Mouse (Mus musculus) limb, embryonic 13.5 days (tissue): ENCODE data around the gene Wdr49. TPM values are rescaled to one million over a fixed set of nuclear protein-coding genes. Genes with fewer than 3 reads are reported as not detected.

Experiments used
- ATAC-seq: fragments of 200-750 bp; cut with Nextera tagmentation; 2 replicates; pipeline ENCODE4 v1.8.0; 2017; ENCODE audit warnings: low read depth, moderate number of reproducible peaks, moderate TSS enrichment; ENCODE audit not compliant: low FRiP score
- H3K27ac ChIP-seq: fragments of 300-500 bp; sonication (generic); 2 replicates; pipeline ENCODE4 v1.5.1; 2015; ENCODE audit warnings: inconsistent platforms, mild to moderate bottlenecking, moderate library complexity
- H3K27me3 ChIP-seq: fragments of 300-500 bp; sonication (generic); 2 replicates; pipeline ENCODE4 v1.6.1; 2015; ENCODE audit warnings: mild to moderate bottlenecking, inconsistent platforms
- H3K36me3 ChIP-seq: fragments of 300-500 bp; sonication (generic); 2 replicates; pipeline ENCODE4 v1.6.1; 2015; ENCODE audit warnings: inconsistent platforms, mild to moderate bottlenecking, moderate library complexity
- H3K4me1 ChIP-seq: fragments of 300-500 bp; sonication (generic); 2 replicates; pipeline ENCODE4 v1.6.1; 2015; ENCODE audit warnings: inconsistent platforms
- H3K4me2 ChIP-seq: fragments of 300-500 bp; sonication (generic); replicated peaks from 2 replicates; pipeline ENCODE4 v1.6.1; 2015; ENCODE audit warnings: inconsistent platforms, mild to moderate bottlenecking, moderate library complexity
- H3K4me3 ChIP-seq: fragments of 300-500 bp; sonication (generic); 2 replicates; pipeline ENCODE4 v1.5.1; 2015; ENCODE audit warnings: moderate library complexity, mild to moderate bottlenecking, inconsistent platforms
- H3K9ac ChIP-seq: fragments of 300-500 bp; sonication (generic); 2 replicates; pipeline ENCODE4 v1.6.1; 2015; ENCODE audit warnings: mild to moderate bottlenecking, inconsistent platforms
- H3K9me3 ChIP-seq: fragments of 300-500 bp; sonication (generic); 2 replicates; pipeline ENCODE4 v1.6.1; 2016; ENCODE audit warnings: inconsistent platforms
- WGBS: fragments of 180-500 bp; shearing (Covaris S2); methylation state at CpG from one replicate; pipeline ENCODE4 v1.1.7; 2015; 5-methylcytosine and 5-hydroxymethylcytosine counted together
- polyA plus RNA-seq: library from polyadenylated mRNA; unstranded; fragments of >200 nt; fragmentation: Nextera tagmentation; extraction: Ambion mirVana; gene quantifications from 2 replicates; pipeline ENCODE4 v1.2.1, GENCODE M21; 2015

Gene Wdr49
- polyA plus RNA-seq, 1 experiment from 2014 or later: not detected

DNA sequence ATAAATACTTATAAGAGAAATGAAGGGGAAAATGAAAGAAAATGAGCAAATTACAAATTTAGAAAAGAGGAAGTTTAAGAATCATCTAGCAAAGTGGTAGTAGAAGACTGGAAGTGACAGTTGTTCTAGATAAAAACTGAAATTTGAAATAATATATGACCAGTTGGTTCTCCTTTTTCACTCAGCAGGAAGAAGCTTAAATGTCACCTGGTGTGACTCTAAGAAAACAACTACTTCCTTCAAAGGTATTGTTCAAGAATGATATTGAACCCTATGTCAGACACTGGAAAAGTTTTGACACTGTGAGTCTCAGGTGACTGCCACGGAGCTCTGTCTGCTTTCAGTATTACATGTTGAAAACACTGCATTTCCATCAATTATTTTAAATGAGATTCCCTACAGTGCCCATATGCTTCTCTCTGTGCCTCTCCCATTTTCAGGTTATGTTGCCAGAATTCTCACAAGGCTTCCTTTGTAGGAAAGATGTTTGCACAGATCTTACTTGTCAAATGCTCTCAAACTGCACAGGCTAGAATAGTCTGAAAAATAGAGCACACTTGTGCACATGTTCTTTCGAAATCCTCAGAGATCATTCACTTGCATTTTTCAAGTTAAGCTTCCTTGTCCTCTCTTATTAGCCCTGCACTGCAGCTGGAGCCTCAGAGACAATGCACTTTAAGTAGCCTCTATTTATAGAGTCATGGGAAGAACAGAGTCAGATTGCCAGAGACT lies 184.8 kb downstream of the Wdr49 start:
- 68% methylated on average over 2 of the region's 2 CpGs for WGBS
- Histone ChIP-seq H3K9me3 (no peaks in the 10 kb centered on the region), H3K9ac (no peak overlapping the region), H3K27me3 (no peaks in the 10 kb centered on the region), H3K4me1 (no peaks in the 10 kb centered on the region), H3K36me3 (no peaks in the 10 kb centered on the region), H3K4me2 (no peak overlapping the region), H3K27ac (no peak overlapping the region), H3K4me3 (no peak overlapping the region)
- ATAC-seq: no peak

DNA sequence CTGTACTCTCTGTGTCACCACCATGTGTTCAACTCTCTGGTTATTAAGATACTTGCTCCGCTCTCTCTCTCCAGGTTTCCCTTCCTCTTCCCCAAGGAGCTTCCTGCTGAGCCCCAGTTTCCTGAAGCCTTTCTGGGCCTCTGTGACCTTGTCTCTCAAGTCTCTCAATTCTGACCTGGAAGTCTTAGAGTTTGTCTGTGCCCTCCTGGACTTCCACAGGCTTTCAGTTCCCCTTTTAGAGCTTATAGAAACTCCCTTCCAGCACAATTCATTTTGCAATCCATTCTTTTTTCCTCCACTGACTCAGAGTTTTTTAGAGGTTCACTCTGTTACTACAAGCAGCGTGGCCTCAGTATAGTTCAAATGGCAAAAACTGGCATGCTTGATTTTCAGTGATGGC lies 188.7 kb downstream of the Wdr49 start:
- Histone ChIP-seq H3K27ac (no peak overlapping the region), H3K27me3 (no peaks in the 10 kb centered on the region), H3K4me1 (no peaks in the 10 kb centered on the region), H3K9me3 (no peaks in the 10 kb centered on the region), H3K4me3 (no peak overlapping the region), H3K9ac (no peak overlapping the region), H3K36me3 (no peaks in the 10 kb centered on the region), H3K4me2 (no peak overlapping the region)
- whole genome bisulfite sequencing: 86% methylated on average over 2 of the region's 2 CpGs
- no peak for ATAC-seq

DNA sequence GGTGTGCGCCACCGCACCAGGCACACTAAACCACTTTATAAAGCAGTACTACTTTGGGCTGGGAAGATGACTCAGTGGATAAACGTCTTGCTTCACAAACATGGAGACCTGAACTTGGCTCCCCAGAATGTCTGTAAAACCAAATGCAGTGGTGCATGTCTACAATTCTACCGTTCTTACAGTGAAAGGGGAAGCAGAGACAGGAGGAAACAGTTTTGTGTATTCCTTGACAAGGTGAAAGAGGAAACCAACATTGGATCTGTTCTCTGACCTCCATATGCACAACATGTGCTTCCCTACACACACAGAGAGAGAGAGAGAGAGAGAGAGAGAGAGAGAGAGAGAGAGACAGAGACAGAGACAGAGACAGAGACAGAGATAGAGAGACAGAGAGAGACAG lies 204.5 kb downstream of the Wdr49 start:
- H3K4me1 ChIP-seq: no peaks in the 10 kb centered on the region
- no peak overlapping the region for H3K4me3 ChIP-seq
- H3K9me3 ChIP-seq: no peaks in the 10 kb centered on the region
- no peak overlapping the region for H3K9ac ChIP-seq
- no peak overlapping the region for H3K27ac ChIP-seq
- H3K4me2 ChIP-seq: no peak overlapping the region
- WGBS: 78% methylated on average over 4 of the region's 4 CpGs
- no peak for ATAC-seq
- H3K27me3 ChIP-seq: no peaks in the 10 kb centered on the region
- H3K36me3 ChIP-seq: no peaks in the 10 kb centered on the region

DNA sequence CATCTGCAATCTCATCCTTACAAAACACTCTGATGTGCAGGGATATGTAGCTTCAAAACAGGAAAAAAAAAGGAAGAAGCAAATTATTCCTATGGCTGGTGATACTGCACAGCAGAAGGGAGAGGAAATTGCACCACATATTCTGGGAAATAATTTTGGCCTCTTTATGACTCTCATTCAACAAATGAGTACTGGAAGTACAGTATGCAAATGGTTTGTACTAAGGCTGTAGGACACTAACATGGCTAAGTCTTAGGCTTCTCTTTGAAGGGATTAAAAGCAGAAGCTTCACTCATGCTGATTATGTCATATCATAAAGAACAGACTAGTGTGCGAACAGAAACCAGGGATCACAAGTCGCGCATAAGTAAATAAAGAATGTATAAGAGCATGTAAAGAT lies 205.4 kb downstream of the Wdr49 start:
- H3K27ac ChIP-seq: no peak overlapping the region
- no peaks in the 10 kb centered on the region for H3K9me3 ChIP-seq
- H3K36me3 ChIP-seq: no peaks in the 10 kb centered on the region
- no peak for ATAC-seq
- no peak overlapping the region for H3K4me2 ChIP-seq
- no peak overlapping the region for H3K4me3 ChIP-seq
- no peaks in the 10 kb centered on the region for H3K4me1 ChIP-seq
- H3K9ac ChIP-seq: no peak overlapping the region
- 87% methylated on average over 3 of the region's 3 CpGs for WGBS
- H3K27me3 ChIP-seq: no peaks in the 10 kb centered on the region

- ATAC-seq: no peak
- Histone ChIP-seq H3K27me3 (no peaks in the 10 kb centered on the region), H3K36me3 (no peaks in the 10 kb centered on the region)
Observed at GRCm38 (mm10) chr3:75275127-75275526, 206.8 kb downstream of the Wdr49 start.

GRCm38 (mm10) chr3:75269978-75270377 lies 212.0 kb downstream of the Wdr49 start, which contains the start of gene Serpini2:
Gene Serpini2 (minus strand): TSS chr3:75270078.
- H3K9ac ChIP-seq: no peak within 1 kb of the TSS
- no peaks in the 10 kb centered on the region for H3K4me1 ChIP-seq
- H3K4me3 ChIP-seq: no peak within 1 kb of the TSS
- no peak within 1 kb of the TSS for H3K4me2 ChIP-seq
- WGBS: 86% methylated on average over 2 of the region's 2 CpGs
- H3K27ac ChIP-seq: no peak within 1 kb of the TSS
- H3K9me3 ChIP-seq: no peaks in the 10 kb centered on the region
- no peak for ATAC-seq
- no peaks in the 10 kb centered on the region for H3K27me3 ChIP-seq
- H3K36me3 ChIP-seq: no peaks in the 10 kb centered on the region

More at GRCm38 (mm10) chr3:75275127-75275526, 206.8 kb downstream of the Wdr49 start:
- no peak overlapping the region for H3K4me2 ChIP-seq
- no peaks in the 10 kb centered on the region for H3K9me3 ChIP-seq
- H3K4me1 ChIP-seq: no peaks in the 10 kb centered on the region
- H3K27ac ChIP-seq: no peak overlapping the region
- no peak overlapping the region for H3K4me3 ChIP-seq
- no peak overlapping the region for H3K9ac ChIP-seq

DNA sequence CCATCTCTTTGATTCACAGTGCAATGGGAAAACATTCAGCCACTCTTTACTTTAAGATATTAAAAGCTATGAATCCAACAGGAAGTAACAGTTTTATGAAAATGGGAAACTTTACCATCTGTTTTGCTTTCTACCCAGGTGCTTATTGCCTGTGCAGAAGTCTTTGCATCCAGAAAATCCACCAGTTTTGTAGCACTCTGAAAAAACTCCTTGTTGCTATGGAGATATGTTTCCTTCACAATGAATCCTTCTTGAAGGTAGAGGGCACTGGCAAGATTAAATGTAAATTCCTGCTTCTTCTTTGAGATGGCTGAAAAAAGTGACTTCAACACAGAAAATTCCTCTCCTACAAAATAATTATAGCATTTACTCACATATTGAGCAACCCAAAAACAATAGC lies 222.6 kb downstream of the Wdr49 start:
- Histone ChIP-seq H3K27ac (no peak overlapping the region), H3K4me3 (no peak overlapping the region), H3K27me3 (no peaks in the 10 kb centered on the region), H3K9ac (no peak overlapping the region), H3K4me2 (no peak overlapping the region), H3K4me1 (no peaks in the 10 kb centered on the region), H3K36me3 (no peaks in the 10 kb centered on the region), H3K9me3 (no peaks in the 10 kb centered on the region)
- no peak for ATAC-seq

Other genes starting within 250 kb of the Wdr49 start
- not detected in 2 replicates for gene Serpini2, start 212.1 kb downstream of the Wdr49 start, polyA plus RNA-seq
- gene Pdcd10, start 74.7 kb upstream of the Wdr49 start, polyA plus RNA-seq: 83.0 and 91.7 TPM in 2 replicates
- 6.8 and 8.6 TPM in 2 replicates for gene Serpini1, start 75.4 kb upstream of the Wdr49 start, polyA plus RNA-seq